Mouse (Mus musculus): ENCODE data around the gene Morn4.

Gene Morn4

DNA sequence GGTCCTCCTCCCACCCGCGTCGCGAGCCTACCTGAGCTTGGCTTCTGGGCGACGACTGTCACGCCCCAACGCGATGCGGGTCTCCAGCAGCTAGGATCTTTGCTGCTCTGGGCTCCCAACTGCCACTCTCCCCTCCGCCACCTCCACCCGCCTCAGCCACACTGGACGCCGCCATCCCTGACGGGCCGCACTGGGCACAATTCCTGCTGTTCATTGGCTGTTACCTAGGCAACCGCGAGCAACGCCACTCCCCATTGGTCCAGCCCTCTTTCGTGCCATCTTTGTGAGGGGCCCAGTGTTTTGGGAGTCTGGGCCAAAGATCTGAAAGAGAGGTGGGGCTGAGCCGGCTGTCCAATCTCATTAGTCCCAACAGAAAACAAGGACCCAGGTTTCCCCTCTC is at the start of gene Morn4:
Gene Morn4 (minus strand): TSS at position 192 of the 400 bp plus-strand sequence.
- in situ Hi-C loops (cut with MseI, MboI) = no loop called here

DNA sequence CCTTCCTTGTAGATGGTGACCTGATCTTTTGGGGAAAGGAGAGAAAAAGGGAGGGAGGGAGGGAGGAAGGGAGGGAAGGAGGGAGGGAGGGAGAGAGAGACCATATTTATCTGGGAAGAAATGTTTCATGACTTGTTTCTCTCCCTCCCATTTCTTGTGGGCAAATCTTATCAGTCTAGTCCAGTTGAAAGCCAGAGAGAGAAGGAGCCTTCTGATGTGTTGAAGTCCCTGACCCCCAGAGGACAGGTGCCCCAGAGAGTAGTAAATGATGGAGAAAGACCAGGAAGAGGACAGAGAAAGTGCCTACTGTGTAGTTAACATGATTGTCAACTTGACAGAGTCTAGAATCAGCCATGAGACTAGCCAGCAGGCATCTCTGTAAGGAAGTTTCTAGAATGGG is 48.9 kb upstream of the Morn4 start:
- in situ Hi-C loops (cut with MseI, MboI) = no loop called here

DNA sequence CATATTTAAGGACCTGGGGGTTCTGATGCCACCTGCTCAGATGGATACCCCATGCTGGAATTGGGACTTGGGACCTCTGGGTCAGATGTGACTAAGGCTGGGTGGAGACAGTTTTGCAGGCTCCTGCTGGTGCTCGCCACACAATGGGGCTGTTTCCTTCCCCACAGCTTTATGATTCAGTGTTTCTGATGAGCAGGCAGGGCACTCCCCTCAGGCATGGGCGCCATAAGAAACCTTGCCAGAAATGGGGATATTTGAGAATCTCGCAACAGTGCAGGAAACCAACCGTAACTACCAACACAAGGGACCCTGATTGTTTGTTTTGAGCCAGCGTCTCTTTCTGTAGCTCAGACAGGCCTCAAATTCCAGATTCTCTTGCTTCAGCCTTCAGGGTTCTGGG is 44.9 kb upstream of the Morn4 start:
- in situ Hi-C loops (cut with MseI, MboI) = no loop called here

GRCm38 (mm10) chr19:42130294-42130606 is 44.1 kb upstream of the Morn4 start:
- in situ Hi-C loops (cut with MseI, MboI) = no loop called here

- in situ Hi-C loops (cut with MseI, MboI) = no loop called here
Observed at GRCm38 (mm10) chr19:42129509-42130293, 43.5 kb upstream of the Morn4 start.

DNA sequence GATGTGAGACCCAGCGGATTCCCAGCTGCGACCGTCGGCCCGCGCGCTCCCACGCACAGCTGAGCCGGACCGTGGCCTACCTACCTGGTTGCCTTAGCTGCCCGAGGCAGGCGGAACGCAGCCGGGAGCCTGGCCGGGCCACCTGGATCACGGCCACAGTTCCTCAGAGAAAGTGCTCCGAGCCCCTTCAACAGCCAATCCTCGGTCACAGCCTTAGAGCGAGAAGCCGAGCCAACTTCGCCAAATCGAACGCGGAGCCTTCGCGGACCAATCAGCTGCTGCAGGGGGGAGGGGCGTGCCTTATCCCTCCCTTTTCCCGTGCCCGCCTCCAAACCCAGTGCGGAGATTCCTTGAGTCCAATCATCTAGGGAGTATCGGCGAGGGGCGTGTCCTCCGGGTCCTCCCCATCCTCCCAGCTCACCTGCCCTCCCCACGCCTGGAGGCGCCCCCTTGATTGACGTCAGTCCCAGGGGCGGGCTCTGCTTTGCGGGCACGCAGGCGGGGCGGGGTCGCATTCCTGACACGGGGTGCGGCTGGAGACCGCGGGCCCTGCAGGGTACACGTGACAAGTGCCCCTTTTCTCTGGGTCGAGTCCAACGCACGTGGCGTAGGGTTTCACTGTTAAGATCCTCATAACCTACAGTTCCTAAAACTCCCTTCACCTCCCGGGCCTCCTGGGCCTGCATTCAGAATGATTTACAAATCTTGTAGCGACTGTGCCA is 42.8 kb upstream of the Morn4 start, which contains the start of gene Avpi1:
Gene Avpi1 (minus strand): TSS at position 273 of the 722 bp plus-strand sequence.
- in situ Hi-C loops (cut with MseI, MboI) = no loop called here

DNA sequence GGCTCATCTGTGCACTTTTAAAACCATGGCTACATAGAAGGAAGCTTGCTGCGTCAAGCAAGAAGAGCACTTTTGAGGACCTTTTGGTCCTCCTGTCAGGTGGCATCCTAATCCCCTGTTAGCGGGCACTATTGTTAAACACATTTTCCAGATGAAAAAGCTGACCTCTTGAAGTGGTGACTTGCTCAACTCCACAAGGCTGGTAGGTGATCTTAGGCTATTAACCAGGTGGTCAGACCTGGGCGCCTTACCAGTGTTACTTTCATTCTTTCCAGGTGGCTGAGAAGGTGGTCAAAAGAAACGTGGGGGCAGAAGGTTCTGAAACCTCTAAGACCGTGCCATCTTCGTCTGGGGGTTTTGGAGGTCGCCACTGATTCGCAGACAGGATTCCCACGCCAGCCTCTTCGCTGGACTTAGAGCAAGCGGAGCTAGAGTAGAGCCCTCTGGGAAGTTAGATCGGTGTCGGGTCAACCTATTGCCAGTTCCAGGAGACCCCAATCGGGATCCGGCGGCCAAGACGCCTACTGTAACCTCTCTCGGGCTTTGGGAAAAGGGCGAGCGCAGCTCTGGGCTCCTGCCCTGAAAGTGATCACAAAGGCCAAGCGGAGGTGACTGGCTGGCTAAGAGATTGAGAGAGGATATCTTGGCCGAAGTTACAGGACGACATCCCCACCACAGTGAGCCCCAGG is 42.0 kb upstream of the Morn4 start:
- in situ Hi-C loops (cut with MseI, MboI) = no loop called here

- in situ Hi-C loops (cut with MseI, MboI) = no loop called here
Observed at GRCm38 (mm10) chr19:42127024-42127423, 40.9 kb upstream of the Morn4 start.

GRCm38 (mm10) chr19:42126219-42126605 is 40.1 kb upstream of the Morn4 start:
- in situ Hi-C loops (cut with MseI, MboI) = no loop called here

DNA sequence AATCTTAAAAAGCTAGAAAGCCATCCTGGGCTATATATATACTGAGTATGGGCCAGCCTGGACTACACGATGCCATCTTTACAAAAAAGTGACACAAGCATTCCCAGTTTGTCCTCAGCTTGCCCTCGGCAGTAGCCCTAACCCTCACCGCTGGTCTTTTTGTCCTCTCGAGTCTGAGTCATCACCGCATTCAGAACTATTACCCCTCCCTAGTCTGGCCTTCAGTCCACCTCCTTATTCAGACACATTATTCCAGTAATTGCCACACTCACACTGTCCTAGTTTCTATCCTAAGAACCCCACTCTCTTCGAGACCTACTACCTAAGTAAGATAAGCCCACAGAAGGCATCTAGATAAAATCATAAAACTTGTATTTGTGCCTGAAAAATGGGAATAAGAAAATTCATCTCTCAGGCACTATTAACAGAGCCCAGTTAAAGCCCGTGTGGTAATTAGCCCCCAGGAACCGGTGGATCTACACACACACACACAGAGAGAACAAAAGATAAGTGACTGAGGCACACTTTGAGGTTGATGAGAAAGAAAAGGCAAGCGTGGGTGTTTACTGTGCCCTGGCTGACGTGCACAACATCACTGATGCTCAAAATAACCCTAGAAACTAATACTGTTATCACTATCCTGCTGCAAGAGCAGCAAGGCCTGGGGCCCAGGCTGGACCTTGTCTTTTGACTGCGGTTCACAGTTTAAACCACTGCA is 39.5 kb upstream of the Morn4 start:
- in situ Hi-C loops (cut with MseI, MboI) = no loop called here

GRCm38 (mm10) chr19:42124684-42125083 is 38.5 kb upstream of the Morn4 start:
- in situ Hi-C loops (cut with MseI, MboI) = no loop called here

GRCm38 (mm10) chr19:42120451-42120850 is 34.3 kb upstream of the Morn4 start:
- in situ Hi-C loops (cut with MseI, MboI) = no loop called here

DNA sequence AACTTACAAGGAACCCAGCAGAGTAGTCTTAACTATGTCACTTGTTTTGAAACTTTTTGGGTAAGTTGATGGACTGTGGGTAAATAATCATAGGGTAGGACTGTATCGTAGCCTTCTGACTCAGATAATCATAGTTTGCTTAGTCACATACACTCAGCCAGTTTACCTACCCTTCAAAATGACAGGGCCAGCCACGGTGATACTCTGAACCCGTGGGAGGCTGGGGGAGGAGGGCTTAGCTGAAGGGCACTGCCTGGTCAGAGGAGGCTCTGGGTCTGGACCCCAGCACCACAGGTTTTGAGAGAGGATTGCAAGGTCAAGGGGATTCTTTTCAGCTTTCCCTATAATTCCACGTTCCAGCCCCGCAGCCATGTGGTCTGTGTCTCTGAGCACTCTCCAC is 32.4 kb upstream of the Morn4 start:
- in situ Hi-C loops (cut with MseI, MboI) = no loop called here

DNA sequence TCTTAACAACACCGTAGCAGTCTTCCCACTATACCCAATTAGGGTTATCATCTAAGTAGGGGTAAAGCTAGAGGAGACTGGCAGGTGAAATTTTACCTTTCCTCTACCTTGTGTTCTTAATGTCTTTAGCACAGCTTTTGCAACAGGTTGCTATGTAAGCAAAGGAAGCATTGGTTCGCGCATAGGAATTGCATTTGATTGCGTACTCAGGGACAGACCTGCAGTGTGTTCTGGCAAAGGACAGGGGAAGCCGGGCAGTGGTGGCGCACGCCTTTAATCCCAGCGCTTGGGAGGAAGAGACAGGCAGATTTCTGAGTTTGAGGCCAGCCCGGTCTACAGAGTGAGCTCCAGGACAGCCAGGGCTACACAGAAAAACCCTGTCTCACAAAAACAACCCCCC is 32.0 kb upstream of the Morn4 start:
- in situ Hi-C loops (cut with MseI, MboI) = no loop called here

- in situ Hi-C loops (cut with MseI, MboI) = no loop called here
Observed at GRCm38 (mm10) chr19:42115783-42116335, 29.7 kb upstream of the Morn4 start.

GRCm38 (mm10) chr19:42104681-42105080 is 18.5 kb upstream of the Morn4 start:
- in situ Hi-C loops (cut with MseI, MboI) = no loop called here

DNA sequence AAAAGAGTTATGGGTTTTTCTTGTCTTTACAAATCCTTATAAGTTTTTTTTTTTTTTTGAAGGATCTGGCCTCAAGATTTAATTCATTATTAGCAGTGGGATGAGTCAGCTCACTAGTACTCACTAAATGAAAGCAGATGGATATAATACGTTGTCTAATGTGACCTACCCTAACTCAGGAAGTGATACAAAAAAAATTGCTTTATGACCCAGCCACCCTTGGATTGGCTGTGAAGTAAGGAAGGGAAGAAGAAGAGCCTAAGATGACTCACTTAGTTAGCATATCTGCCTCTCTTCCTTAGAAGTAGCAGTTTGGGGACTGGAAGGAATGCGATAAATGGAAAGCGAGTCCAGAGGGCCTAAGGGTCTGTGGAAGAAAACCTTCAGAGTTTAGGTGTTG is 13.2 kb upstream of the Morn4 start:
- in situ Hi-C loops (cut with MseI, MboI) = no loop called here

DNA sequence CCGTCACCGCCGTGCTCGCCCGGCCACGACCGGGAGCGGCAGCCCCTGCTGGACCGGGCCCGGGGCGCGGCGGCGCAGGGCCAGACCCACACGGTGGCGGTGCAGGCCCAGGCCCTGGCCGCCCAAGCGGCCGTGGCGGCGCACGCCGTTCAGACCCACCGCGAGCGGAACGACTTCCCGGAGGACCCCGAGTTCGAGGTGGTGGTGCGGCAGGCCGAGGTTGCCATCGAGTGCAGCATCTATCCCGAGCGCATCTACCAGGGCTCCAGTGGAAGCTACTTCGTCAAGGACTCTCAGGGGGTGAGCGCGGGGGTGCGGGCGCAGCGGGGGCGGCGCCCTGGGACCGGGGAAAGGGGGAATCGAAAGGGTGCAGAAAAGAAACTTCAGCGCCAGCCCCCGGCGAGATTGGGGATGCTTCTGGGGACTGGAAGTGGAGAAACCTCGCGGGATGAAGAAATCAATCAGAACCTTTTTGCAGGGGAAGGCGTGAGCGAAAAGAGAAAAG is 4.5 kb upstream of the Morn4 start:
- in situ Hi-C loops (cut with MseI, MboI) = no loop called here

GRCm38 (mm10) chr19:42089748-42090595 is 3.8 kb upstream of the Morn4 start, which contains the start of gene Pi4k2a:
Gene Pi4k2a (plus strand): TSS chr19:42090470.
- in situ Hi-C loops (cut with MseI, MboI) = no loop called here

- in situ Hi-C loops (cut with MseI, MboI) = no loop called here
Observed at GRCm38 (mm10) chr19:42089103-42089747, 3.1 kb upstream of the Morn4 start.
